Mouse (Mus musculus): ENCODE measurements around the gene Gfod1.

Gene Gfod1

GRCm38 (mm10) chr13:43299171-43299570 is 4.8 kb downstream of the Gfod1 start:
- no peak for DNase-seq (ENCODE audit: low read depth)

- DNase-seq (ENCODE audit: low read depth) = no peak
These were observed 6.4 kb downstream of the Gfod1 start for GRCm38 (mm10) chr13:43297526-43297925.

- DNase-seq (ENCODE audit: low read depth) = no peak
These were observed 7.7 kb downstream of the Gfod1 start for GRCm38 (mm10) chr13:43296140-43296805.

DNA sequence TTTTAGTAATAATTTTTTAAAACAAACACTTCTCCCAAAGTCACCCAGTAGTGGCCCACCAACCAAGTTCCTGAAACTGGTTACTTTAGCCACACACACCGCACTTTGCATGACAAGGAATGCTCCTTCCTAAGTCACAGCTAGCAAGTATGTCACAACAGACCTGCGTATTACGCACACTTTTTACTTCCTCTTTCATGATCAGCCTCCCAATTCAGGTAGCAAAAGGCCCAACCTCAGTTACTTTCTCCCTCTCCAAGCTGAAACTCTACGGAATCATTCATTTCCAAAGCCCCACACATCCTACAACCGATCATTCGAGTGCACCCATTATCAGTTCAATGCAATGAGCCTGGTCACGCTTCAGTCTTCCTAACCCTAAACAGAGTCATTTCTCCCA is 8.3 kb downstream of the Gfod1 start:
- no peak for DNase-seq (ENCODE audit: low read depth)

DNA sequence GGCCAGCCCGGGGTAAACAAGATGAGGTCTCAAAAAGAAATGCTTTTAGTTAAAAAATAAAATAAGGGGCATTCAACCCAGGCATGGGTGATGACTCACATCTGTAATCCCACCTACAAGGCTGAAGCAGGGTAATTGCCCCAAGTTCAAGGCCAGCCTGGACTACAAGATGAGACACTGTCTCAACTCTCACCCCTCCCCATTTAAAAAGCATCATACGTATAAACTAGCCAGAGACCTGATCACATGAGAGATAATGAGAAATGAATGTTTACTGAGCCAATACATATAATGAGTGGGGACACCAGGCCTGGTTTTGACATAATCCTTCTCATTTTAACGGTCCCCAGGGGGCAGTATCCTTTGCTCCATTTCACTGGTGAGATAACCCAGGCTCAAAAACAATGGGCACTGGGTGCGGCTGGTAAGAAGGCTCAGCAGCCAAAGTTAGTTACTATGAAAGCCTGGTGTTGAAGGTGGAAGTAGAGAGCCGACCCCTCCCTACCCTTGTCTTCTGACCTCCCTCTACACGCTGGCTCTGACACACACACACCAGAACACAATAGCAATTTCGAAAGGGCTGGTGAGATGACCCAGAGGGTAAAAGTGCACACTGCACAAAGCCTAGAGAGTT is 8.9 kb downstream of the Gfod1 start:
- peak; percentile 45 for DNase-seq (ENCODE audit: low read depth)

- no peak for DNase-seq (ENCODE audit: low read depth)
These were observed 11.1 kb downstream of the Gfod1 start for GRCm38 (mm10) chr13:43292892-43293291.

DNA sequence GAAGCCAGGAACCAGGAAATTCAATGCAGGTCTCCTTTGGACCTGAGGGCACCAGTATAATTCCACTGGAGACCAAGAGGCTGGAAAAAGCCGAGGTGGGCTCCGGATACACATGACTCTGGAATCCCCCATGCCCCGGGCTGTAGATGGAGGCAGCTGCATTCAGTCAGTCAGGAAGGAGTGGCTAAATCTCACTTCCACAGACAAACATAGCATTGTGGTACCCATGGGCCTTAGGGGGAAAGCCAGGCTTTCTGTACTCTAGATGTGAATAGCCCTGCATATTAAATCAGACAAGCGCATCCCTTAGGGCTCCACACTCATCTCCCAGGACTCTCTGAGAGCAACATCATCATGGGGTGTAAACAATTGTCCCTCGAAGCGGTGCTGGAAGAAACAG is 14.9 kb downstream of the Gfod1 start:
- DNase-seq (ENCODE audit: low read depth) = no peak

GRCm38 (mm10) chr13:43288444-43288843 is 15.5 kb downstream of the Gfod1 start:
- no peak for DNase-seq (ENCODE audit: low read depth)

- no peak for DNase-seq (ENCODE audit: low read depth)
These were observed 15.9 kb downstream of the Gfod1 start for GRCm38 (mm10) chr13:43288026-43288425.

DNA sequence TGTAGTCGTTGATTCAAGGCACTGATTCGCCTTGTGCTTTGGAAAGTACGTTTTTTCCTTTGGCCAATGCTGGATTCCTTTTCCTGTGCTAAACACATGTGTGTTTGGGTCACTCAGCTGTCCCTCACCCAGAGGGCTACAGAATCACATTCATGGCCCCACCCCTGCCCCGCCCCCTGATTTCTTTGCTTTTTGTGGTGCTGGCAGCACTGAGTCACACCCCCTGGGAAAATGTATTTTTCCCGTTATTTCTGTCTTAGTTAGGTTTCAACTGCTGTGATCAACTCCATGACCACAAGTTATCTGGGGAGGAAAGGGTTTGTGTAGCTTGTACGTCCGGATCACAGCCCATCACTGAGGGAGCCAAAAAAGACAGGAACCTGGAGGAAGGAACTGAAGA is 17.1 kb downstream of the Gfod1 start:
- no peak for DNase-seq (ENCODE audit: low read depth)

DNA sequence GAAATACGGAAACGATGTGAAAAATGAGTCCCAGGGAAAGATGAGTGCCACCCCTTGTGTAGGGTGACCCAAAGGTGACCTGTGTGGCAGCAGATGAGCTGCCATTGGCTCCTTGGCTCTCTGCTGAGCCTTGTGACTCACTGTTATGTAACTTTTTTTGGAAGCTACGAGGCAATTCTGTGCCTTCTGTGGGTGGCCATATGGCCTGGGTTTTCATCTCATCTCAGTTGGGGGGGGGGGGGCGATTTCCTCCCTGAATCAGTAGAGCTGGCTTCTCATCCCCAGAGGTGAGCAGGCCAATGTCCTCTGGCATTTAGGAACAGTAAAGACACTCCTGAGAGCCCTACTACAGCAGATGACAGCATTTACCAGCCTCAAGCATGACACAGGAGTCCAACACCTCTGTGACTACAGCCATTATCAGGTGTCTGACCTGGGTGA is 19.2 kb downstream of the Gfod1 start:
- DNase-seq (ENCODE audit: low read depth) = no peak

DNA sequence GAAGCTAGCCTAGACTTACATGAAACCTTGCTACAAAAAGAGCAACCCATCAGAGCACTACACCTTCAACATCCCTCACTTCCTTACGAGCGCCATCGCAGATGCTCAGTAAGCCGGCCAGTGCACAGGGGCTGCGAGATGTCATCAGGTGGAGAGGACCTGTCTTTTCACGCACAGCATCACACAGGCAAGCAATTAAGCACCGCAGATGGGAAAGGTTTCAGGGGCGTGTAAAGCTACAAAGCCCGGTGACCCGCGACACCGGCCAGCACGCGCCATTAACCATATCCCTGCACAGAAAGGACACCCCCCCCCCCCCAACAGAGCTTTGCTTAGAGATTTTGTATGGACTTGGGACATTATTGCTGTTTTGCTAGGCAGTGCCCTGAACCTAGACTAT is 30.1 kb downstream of the Gfod1 start:
- no peak for DNase-seq (ENCODE audit: low read depth)

GRCm38 (mm10) chr13:43272303-43273135 is 31.5 kb downstream of the Gfod1 start:
- DNase-seq (ENCODE audit: low read depth) = peak; percentile 68

DNA sequence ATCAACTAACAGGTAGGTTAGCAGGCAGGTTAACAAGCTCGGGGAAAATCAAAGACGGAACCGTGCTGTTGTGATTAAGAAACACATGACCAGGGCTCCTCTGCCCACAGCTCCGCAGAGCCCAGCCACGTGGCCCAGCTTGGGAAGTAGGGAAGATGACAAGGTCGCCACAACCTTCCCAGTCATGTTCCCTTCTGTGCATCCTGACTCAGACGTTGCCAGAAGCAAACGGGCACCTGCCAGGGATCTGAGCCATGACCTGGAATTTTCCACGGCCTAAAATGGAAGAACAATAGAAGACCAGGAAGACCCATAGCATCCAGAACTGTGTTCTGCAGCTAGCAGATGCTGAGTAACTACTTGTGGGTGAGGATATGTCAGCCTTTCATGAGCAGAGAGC is 32.5 kb downstream of the Gfod1 start:
- no peak for DNase-seq (ENCODE audit: low read depth)

DNA sequence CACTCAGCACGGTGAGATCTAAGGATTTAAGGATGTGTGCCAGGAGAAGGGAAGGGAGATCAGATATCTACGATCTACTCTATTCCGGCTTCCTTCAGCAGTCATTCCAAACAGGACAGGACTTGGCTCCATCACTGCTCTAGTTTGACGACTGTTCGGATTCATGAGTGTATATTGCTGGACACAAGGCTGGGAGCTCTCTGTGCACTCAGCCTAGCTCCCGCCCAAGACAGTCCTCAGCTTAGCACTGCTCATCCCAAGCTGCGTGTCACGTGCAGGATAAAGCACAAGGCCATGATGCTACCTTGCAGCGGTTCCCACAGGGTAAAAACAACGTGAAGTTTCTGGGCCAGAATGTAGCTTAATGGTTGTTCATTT is 33.8 kb downstream of the Gfod1 start:
- DNase-seq (ENCODE audit: low read depth) = no peak

GRCm38 (mm10) chr13:43269460-43270219 is 34.3 kb downstream of the Gfod1 start:
- DNase-seq (ENCODE audit: low read depth) = no peak

GRCm38 (mm10) chr13:43268539-43269327 is 35.2 kb downstream of the Gfod1 start:
- DNase-seq (ENCODE audit: low read depth) = peak; percentile 97

DNA sequence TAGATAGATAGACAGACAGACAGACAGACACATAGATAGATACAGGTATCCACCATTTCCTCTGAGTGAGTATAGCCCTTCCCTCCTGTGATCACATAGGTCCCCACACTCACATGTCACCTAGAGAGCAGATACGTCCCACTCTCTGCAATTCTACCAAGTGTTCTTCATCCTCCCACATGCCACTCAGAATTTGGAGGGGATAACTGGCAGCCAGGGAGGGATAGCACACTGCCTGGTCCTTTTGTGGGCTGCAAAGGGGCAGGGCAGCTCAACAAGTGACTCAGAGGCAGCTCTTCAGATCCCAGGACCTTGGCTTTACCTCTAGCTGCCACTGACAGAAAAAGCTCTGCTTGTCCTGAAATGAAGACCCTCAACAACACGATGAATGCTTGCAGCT is 36.1 kb downstream of the Gfod1 start:
- DNase-seq (ENCODE audit: low read depth) = peak; percentile 78

DNA sequence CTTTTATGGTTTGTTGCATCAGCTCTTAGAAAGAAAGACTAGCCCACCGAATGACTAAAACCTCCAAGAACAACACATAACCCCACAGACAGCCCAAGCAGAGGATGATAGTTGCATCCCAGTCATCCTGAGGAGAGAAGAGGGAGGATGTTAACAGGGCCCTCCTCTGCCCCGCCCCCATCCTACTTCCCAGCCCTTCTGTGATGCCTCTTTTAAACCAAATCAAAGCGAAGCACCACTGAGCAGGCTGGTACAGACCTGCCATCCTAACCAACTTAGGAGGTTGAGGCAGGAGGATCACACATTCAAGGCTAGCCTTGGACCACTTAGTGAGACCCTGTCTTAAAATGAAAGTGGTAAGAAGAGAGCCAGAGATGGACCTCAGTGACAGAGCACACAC is 36.8 kb downstream of the Gfod1 start:
- DNase-seq (ENCODE audit: low read depth) = peak; percentile 46

- peak; percentile 9 for DNase-seq (ENCODE audit: low read depth)
These were observed 37.6 kb downstream of the Gfod1 start for GRCm38 (mm10) chr13:43266333-43266732.

DNA sequence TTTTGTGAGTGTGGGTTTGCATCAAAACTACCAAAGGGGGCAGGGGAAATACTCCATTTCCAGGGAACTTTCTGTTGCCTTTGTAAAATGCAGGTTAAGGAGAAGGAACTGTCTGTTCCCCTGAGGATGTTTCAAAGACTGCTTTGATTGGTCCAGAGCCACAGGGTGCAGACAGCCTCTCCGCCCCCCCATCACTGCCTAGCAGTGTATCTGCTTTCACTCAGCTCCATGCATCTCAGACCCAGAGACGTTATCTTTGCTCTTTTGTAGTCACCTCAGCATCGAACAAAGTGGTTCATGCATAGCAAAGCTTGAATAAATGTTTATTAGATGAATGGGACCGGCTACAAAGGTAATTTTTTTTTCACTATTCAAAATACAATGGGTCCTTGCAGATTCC is 38.9 kb downstream of the Gfod1 start:
- DNase-seq (ENCODE audit: low read depth) = no peak

DNA sequence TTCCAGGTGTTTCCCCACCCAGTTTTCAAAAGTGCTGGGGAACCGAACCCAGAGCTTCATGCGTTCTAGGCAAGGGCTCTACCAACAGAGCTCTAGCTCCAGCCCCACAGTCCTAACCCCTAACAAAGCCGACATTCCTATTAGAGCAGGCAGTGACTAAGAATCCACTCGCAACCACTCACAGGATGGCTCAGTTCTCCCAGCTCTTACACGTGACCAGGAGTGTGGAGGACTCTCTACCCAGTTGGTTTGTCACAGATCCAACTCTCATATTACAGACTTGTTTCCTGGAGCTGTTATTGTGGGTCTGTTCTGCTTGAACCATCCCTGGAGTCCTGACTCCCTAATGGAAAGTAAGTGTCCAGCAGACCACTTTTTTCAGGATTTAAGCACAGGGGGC is 40.3 kb downstream of the Gfod1 start:
- DNase-seq (ENCODE audit: low read depth) = no peak
